Mouse (Mus musculus) thymus, adult 2 months (tissue): ENCODE results near the gene Osbpl3.

ENCODE experiments used
- CTCF ChIP-seq: fragments of 200-500 bp; IDR thresholded peaks from 2 replicates; pipeline ENCODE4 v1.5.1; 2012; ENCODE audit warnings: mild to moderate bottlenecking, control low read depth, low read length, moderate library complexity, borderline replicate concordance; ENCODE audit not compliant: control insufficient read depth, poor library complexity, insufficient read depth; ENCODE audit errors: extremely low read depth
- POLR2A ChIP-seq: fragments of 200-500 bp; IDR thresholded peaks from 2 replicates; pipeline ENCODE4 v1.6.1; 2012; ENCODE audit warnings: mild to moderate bottlenecking, low read length, control low read depth, moderate library complexity; ENCODE audit not compliant: control insufficient read depth, poor library complexity, insufficient read depth; ENCODE audit errors: extremely low read depth

DNA sequence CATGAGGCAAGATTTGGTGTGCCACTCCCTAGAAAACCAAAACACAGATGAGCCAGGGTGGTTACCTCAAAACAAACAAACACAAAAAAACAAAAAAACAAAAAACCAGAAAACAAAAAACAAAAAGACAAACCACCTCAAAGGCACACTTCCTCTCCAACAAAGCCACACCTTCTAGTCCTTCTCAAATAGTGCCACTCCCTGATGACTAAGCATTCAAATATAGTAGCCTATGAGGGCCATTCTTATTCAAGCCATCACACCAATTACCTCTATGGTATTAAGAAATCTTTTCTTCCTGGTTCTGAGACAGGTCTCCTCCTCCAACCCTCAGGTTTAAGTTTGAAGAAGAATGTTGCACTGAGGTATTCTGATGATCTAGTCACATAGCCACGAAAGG lies 79.3 kb downstream of the Osbpl3 start:
- TF ChIP-seq CTCF, result no peak
- no peak for TF ChIP-seq POLR2A
